Mouse (Mus musculus) liver, adult 2 months (tissue): ENCODE measurements around the gene Chd9. TPM values are rescaled to one million over a fixed set of nuclear protein-coding genes. Genes with fewer than 3 reads are reported as not detected.
A peak's percentile ranks its signal among the peaks of the same experiment; 100 is the strongest.

ENCODE experiments used
- DNase-seq: peaks from one replicate; pipeline ENCODE4 v3.0.0-alpha.2; 2011; ENCODE audit warnings: low read depth, low spot score; ENCODE audit errors: extremely low read depth
- H3K27ac ChIP-seq: fragments of 200-500 bp; replicated peaks from 2 replicates; pipeline ENCODE4 v1.5.1; 2012; ENCODE audit warnings: low read depth, mild to moderate bottlenecking, control low read depth, inconsistent platforms, low read length; ENCODE audit not compliant: insufficient read depth
- H3K27me3 ChIP-seq: fragments of 200-500 bp; 2 replicates; pipeline ENCODE4 v1.6.1; 2012; ENCODE audit warnings: mild to moderate bottlenecking, moderate library complexity, low read length, inconsistent platforms; ENCODE audit not compliant: control insufficient read depth, insufficient read depth
- H3K36me3 ChIP-seq: fragments of 200-500 bp; 2 replicates; pipeline ENCODE4 v1.6.1; 2012; ENCODE audit warnings: low read length, inconsistent platforms; ENCODE audit not compliant: control insufficient read depth, insufficient read depth
- H3K4me1 ChIP-seq: fragments of 200-500 bp; 2 replicates; pipeline ENCODE4 v1.6.1; 2011; ENCODE audit warnings: low read length; ENCODE audit not compliant: control insufficient read depth, insufficient read depth
- H3K4me3 ChIP-seq: fragments of 200-500 bp; 2 replicates; pipeline ENCODE4 v1.5.1; 2011; ENCODE audit warnings: low read depth, mild to moderate bottlenecking, control low read depth, low read length, moderate library complexity; ENCODE audit not compliant: insufficient read depth
- H3K79me2 ChIP-seq: fragments of 200-500 bp; 2 replicates; pipeline ENCODE4 v1.6.1; 2012; ENCODE audit warnings: inconsistent platforms, mild to moderate bottlenecking, low read length, moderate library complexity; ENCODE audit not compliant: control insufficient read depth, insufficient read depth
- H3K9ac ChIP-seq: fragments of 200-500 bp; 2 replicates; pipeline ENCODE4 v1.6.1; 2012; ENCODE audit warnings: low read depth, mild to moderate bottlenecking, control low read depth, inconsistent platforms, low read length
- CTCF ChIP-seq: fragments of 200-500 bp; IDR thresholded peaks from 2 replicates; pipeline ENCODE4 v1.5.1; 2011; ENCODE audit warnings: low read depth, low read length, control low read depth
- POLR2A ChIP-seq: fragments of 200-500 bp; IDR thresholded peaks from 2 replicates; pipeline ENCODE4 v1.6.1; 2011; ENCODE audit warnings: low read length, control low read depth; ENCODE audit not compliant: insufficient read depth; ENCODE audit errors: extremely low read depth
- WGBS: fragments of 180-500 bp; shearing (Covaris S2); methylation state at CpG from one replicate; pipeline ENCODE4 v1.1.7; 2018; 5-methylcytosine and 5-hydroxymethylcytosine counted together
- polyA plus RNA-seq: library from polyadenylated mRNA; depleted of rRNA; stranded (reverse); fragments of >200 nt; gene quantifications from 2 replicates; pipeline ENCODE4 v1.2.3, GENCODE M21; 2012
- total RNA-seq: library from RNA; depleted of rRNA; stranded (reverse); fragments of >200 nt; gene quantifications from 2 replicates; pipeline ENCODE4 v1.2.3, GENCODE M21; 2014

The Chd9 gene
- total and polyA plus RNA-seq, 2 experiments, result 63.2 to 88.2 TPM

- H3K4me3 ChIP-seq, result no peak overlapping the region
- DNase-seq, result peak; percentile 86
- peak overlapping the region; percentile 55 for H3K27ac ChIP-seq
- H3K27me3 ChIP-seq, result no peaks in the 10 kb centered on the region
- H3K9ac ChIP-seq, result peak overlapping the region; percentile 35; the same call in 1 of the 2 replicates
- TF ChIP-seq CTCF (no peak), POLR2A (no peak)
- no peaks in the 10 kb centered on the region; the same call in 1 of the 2 replicates for H3K79me2 ChIP-seq
- 18% methylated on average over 9 of the region's 9 CpGs for WGBS
- peaks cover 10% of the 10 kb centered on the region for H3K4me1 ChIP-seq
- H3K36me3 ChIP-seq, result peaks cover 2% of the 10 kb centered on the region; the same call in 1 of the 2 replicates
These were observed 26.0 kb downstream of the Chd9 start for GRCm38 (mm10) chr8:90853971-90854670.

- no peaks in the 10 kb centered on the region for H3K79me2 ChIP-seq
- H3K27me3 ChIP-seq, result no peaks in the 10 kb centered on the region
- peak overlapping the region; percentile 55; the same call in 1 of the 2 replicates for H3K27ac ChIP-seq
- 31% methylated on average over 10 of the region's 10 CpGs for WGBS
- H3K4me1 ChIP-seq, result peaks cover 10% of the 10 kb centered on the region
- H3K9ac ChIP-seq, result peak overlapping the region; percentile 35; the same call in 1 of the 2 replicates
- no peak for DNase-seq
- no peak for TF ChIP-seq CTCF
- no peak for TF ChIP-seq POLR2A
- no peak overlapping the region for H3K4me3 ChIP-seq
- peaks cover 2% of the 10 kb centered on the region; the same call in 1 of the 2 replicates for H3K36me3 ChIP-seq
These were observed 26.6 kb downstream of the Chd9 start for GRCm38 (mm10) chr8:90854671-90855161.

GRCm38 (mm10) chr8:90856171-90856570 is 28.0 kb downstream of the Chd9 start:
- Histone ChIP-seq H3K27ac (no peak overlapping the region), H3K4me3 (no peak overlapping the region), H3K36me3 (peaks cover 2% of the 10 kb centered on the region; the same call in 1 of the 2 replicates), H3K9ac (no peak overlapping the region), H3K27me3 (no peaks in the 10 kb centered on the region), H3K79me2 (no peaks in the 10 kb centered on the region), H3K4me1 (peaks cover 10% of the 10 kb centered on the region)
- 95% methylated on average over 3 of the region's 3 CpGs for WGBS
- no peak for DNase-seq
- TF ChIP-seq POLR2A, result no peak
- TF ChIP-seq CTCF, result no peak

- H3K4me1 ChIP-seq, result peaks cover 10% of the 10 kb centered on the region
- H3K27ac ChIP-seq, result no peak overlapping the region
- H3K36me3 ChIP-seq, result no peaks in the 10 kb centered on the region
- WGBS, result 75% methylated on average over 1 of the region's 1 CpGs
- no peaks in the 10 kb centered on the region for H3K79me2 ChIP-seq
- H3K9ac ChIP-seq, result no peak overlapping the region
- no peak for TF ChIP-seq CTCF
- TF ChIP-seq POLR2A, result no peak
- H3K4me3 ChIP-seq, result no peak overlapping the region
- no peak for DNase-seq
- H3K27me3 ChIP-seq, result no peaks in the 10 kb centered on the region
These were observed 28.8 kb downstream of the Chd9 start for GRCm38 (mm10) chr8:90856952-90857351.

- WGBS, result 91% methylated on average over 2 of the region's 2 CpGs
- Histone ChIP-seq H3K27ac (no peak overlapping the region), H3K4me3 (no peak overlapping the region), H3K4me1 (peaks cover 10% of the 10 kb centered on the region), H3K27me3 (no peaks in the 10 kb centered on the region), H3K36me3 (no peaks in the 10 kb centered on the region), H3K79me2 (no peaks in the 10 kb centered on the region), H3K9ac (no peak overlapping the region)
- TF ChIP-seq POLR2A, result no peak
- TF ChIP-seq CTCF, result no peak
- no peak for DNase-seq
These were observed 29.9 kb downstream of the Chd9 start for GRCm38 (mm10) chr8:90858071-90858470.

GRCm38 (mm10) chr8:90861266-90861944 is 33.3 kb downstream of the Chd9 start:
- WGBS, result 70% methylated on average over 9 of the region's 9 CpGs
- no peak for DNase-seq

More at GRCm38 (mm10) chr8:90861266-90861944, 33.3 kb downstream of the Chd9 start:
- Histone ChIP-seq H3K36me3 (no peaks in the 10 kb centered on the region), H3K27ac (no peak overlapping the region), H3K4me1 (no peaks in the 10 kb centered on the region), H3K4me3 (no peak overlapping the region), H3K79me2 (no peaks in the 10 kb centered on the region), H3K9ac (no peak overlapping the region), H3K27me3 (no peaks in the 10 kb centered on the region)
- no peak for TF ChIP-seq CTCF
- TF ChIP-seq POLR2A, result no peak
